Mouse (Mus musculus): ENCODE results near the gene Rpl9-ps1. TPM values are rescaled to one million over a fixed set of nuclear protein-coding genes. Genes with fewer than 3 reads are reported as not detected.

Gene Rpl9-ps1
- polyA plus RNA-seq, 1 experiment, result not detected

DNA sequence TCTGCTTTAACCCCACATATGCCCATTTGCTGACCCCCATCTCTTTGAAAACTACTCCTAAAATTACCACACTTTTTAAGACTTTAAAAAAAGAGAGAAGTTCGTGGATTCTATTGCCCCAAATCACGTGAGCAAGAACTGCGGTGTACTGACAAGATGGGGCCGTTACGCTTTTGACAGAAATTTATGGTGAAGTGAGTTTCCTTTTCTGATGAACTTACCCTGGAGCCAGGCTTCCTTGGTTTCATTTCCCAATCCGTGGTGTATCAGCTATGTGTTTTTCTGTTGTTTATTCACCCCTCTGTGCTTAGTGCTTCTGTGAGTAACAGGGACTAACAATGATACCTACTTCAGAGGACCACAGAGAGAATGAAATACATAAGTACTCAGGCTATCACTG is 13.4 kb upstream of the Rpl9-ps1 start:
- WGBS, result 12% methylated on average over 6 of the region's 6 CpGs
- no peak for DNase-seq

DNA sequence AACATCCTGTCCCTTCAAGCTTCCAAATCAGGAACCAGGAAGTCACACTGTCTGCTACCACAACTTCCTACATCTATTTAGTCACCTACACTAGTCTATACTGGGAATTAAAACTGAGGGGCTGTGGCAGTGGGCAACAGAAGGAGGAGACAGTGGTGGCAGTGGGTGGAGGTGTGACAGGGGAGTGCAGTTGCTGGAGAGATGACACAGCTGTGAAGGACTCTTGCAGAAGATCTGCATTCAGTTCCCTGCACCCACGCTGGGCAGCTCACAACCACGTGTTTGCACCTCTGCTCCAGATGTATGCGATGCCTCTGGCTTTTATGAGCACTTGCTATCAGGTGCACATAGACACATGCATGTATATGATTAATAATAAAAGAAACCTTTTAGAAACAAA is 12.1 kb upstream of the Rpl9-ps1 start:
- no peak overlapping the region for H3K4me3 ChIP-seq (ENCODE audit: control insufficient read depth, insufficient read depth, low read length)
- DNase-seq, result no peak
- no peaks in the 10 kb centered on the region for H3K36me3 ChIP-seq (ENCODE audit: control insufficient read depth, insufficient read depth, low read length)
- no peak overlapping the region for H3K27ac ChIP-seq (ENCODE audit: control insufficient read depth, insufficient read depth, low read length)
- no peaks in the 10 kb centered on the region for H3K27me3 ChIP-seq (ENCODE audit: control insufficient read depth, insufficient read depth, low read length)
- peaks cover 12% of the 10 kb centered on the region for H3K4me1 ChIP-seq (replicated peaks; ENCODE audit: control insufficient read depth, insufficient read depth, low read length)
- TF ChIP-seq POLR2A (IDR thresholded peaks at IDR 0.05; ENCODE audit: control insufficient read depth, extremely low read depth, insufficient read depth, low read length, poor library complexity) (no peak), CTCF (IDR thresholded peaks at IDR 0.05; ENCODE audit: borderline replicate concordance, control insufficient read depth, extremely low read depth, insufficient read depth, low read length, poor library complexity) (no peak)
- 36% methylated on average over 3 of the region's 3 CpGs for WGBS

More for the DNA sequence above, 13.4 kb upstream of the Rpl9-ps1 start:
- no peaks in the 10 kb centered on the region for H3K27me3 ChIP-seq (ENCODE audit: control insufficient read depth, insufficient read depth, low read length)
- no peaks in the 10 kb centered on the region for H3K36me3 ChIP-seq (ENCODE audit: control insufficient read depth, insufficient read depth, low read length)
- no peak for TF ChIP-seq CTCF (IDR thresholded peaks at IDR 0.05; ENCODE audit: borderline replicate concordance, control insufficient read depth, extremely low read depth, insufficient read depth, low read length, poor library complexity)
- TF ChIP-seq POLR2A (IDR thresholded peaks at IDR 0.05; ENCODE audit: control insufficient read depth, extremely low read depth, insufficient read depth, low read length, poor library complexity), result no peak
- H3K4me3 ChIP-seq (ENCODE audit: control insufficient read depth, insufficient read depth, low read length), result no peak overlapping the region
- no peak overlapping the region for H3K27ac ChIP-seq (ENCODE audit: control insufficient read depth, insufficient read depth, low read length)
- H3K4me1 ChIP-seq (replicated peaks; ENCODE audit: control insufficient read depth, insufficient read depth, low read length), result peaks cover 16% of the 10 kb centered on the region

DNA sequence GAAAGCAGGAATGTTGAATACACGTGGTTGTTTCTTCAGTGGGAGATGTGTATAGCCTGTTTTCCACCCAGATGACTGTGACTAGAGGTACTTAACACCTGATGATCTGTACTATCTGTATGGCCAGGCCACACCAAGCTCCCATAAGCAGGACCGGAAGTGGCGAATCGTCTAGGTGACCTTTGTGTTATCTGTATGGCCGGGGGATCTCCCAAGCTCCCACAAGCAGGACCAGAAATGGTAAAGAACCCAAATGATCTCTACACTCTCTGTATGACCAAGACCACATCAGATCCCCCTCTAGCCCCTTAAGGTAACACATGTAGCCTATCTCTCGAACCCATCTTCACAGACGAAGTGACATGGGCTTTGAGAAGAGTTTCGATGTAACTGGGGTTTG is 9.2 kb upstream of the Rpl9-ps1 start:
- 91% methylated on average over 8 of the region's 8 CpGs for WGBS
- Histone ChIP-seq H3K27me3 (ENCODE audit: control insufficient read depth, insufficient read depth, low read length) (no peaks in the 10 kb centered on the region), H3K36me3 (ENCODE audit: control insufficient read depth, insufficient read depth, low read length) (no peaks in the 10 kb centered on the region), H3K27ac (ENCODE audit: control insufficient read depth, insufficient read depth, low read length) (no peak overlapping the region), H3K4me3 (ENCODE audit: control insufficient read depth, insufficient read depth, low read length) (no peak overlapping the region), H3K4me1 (replicated peaks; ENCODE audit: control insufficient read depth, insufficient read depth, low read length) (peaks cover 6% of the 10 kb centered on the region)
- no peak for TF ChIP-seq CTCF (IDR thresholded peaks at IDR 0.05; ENCODE audit: borderline replicate concordance, control insufficient read depth, extremely low read depth, insufficient read depth, low read length, poor library complexity)
- TF ChIP-seq POLR2A (IDR thresholded peaks at IDR 0.05; ENCODE audit: control insufficient read depth, extremely low read depth, insufficient read depth, low read length, poor library complexity), result no peak
- DNase-seq, result no peak

DNA sequence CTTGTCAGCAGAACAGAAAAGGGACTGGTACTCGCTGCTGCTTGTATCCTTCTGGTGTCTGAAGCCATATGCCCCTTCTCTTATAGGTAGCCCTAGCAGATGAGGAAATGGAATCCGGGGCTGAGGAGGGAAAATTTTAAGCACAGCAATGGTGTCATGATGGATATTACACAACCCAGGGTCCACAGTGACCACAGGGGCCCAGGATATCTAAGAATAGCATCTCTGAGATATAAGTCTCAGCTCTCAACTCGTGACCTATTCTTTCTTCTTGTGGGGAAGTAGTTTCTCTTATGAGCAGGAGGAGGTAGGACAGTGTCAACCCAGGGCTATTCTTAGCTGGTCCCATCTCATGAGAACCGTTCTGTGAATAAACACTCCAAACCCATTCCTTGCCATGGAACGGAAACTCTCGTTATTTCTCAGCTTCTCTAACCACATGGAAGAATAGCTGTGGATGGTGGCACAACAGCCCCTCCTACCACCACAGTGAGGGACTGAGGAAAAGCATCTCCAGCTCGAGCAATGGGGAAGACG is 4.0 kb upstream of the Rpl9-ps1 start, which contains the start of gene Ccl3:
Ccl3 (minus strand) TSS at position 51 of the 537 bp plus-strand sequence.
- TF ChIP-seq CTCF (IDR thresholded peaks at IDR 0.05; ENCODE audit: borderline replicate concordance, control insufficient read depth, extremely low read depth, insufficient read depth, low read length, poor library complexity), result no peak
- DNase-seq, result no peak
- Histone ChIP-seq H3K4me3 (ENCODE audit: control insufficient read depth, insufficient read depth, low read length) (no peak within 1 kb of the TSS), H3K36me3 (ENCODE audit: control insufficient read depth, insufficient read depth, low read length) (no peaks in the 10 kb centered on the region), H3K4me1 (replicated peaks; ENCODE audit: control insufficient read depth, insufficient read depth, low read length) (peaks cover 6% of the 10 kb centered on the region), H3K27me3 (ENCODE audit: control insufficient read depth, insufficient read depth, low read length) (no peaks in the 10 kb centered on the region), H3K27ac (ENCODE audit: control insufficient read depth, insufficient read depth, low read length) (no peak within 1 kb of the TSS)
- 21% methylated on average over 8 of the region's 8 CpGs for WGBS

DNA sequence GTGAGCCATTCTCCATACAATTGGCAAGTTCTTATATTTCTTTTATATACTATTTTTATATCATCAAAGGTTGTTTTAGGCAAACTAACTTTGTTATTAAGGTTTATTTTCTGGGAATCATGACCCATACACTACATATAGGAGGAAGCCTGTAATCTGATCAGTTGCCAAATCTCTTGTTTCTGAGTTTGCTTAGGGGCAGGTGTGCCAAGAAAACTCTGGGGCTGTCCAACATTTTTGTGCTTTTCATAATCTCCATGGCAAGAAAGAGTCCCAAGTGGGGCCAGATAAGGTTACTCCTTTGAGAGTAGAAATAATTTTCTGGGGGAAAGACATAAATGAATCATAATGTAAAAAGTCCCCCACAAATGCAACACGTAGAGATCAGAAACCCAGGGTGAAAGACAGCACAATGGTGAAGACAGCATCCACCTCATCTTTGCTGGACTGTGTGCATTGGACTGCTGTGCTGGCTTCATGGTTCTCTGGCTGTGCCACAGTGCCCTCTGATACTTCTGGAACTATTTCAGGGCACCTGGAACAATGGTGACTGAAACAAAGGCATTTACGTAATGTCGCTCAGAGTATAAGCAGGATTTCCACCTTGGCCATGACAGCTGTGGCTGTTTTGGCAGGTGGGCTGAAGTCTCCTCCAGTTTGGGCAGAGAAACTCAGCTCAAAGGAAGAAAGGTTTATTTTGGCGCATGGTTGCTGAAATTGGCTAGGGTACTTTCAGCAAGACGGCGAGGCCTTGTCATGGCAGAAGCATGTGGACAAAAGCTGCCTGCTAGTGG is 1.1 kb upstream of the Rpl9-ps1 start:
- Histone ChIP-seq H3K4me1 (replicated peaks; ENCODE audit: control insufficient read depth, insufficient read depth, low read length) (peaks cover 6% of the 10 kb centered on the region), H3K27ac (ENCODE audit: control insufficient read depth, insufficient read depth, low read length) (no peak overlapping the region), H3K27me3 (ENCODE audit: control insufficient read depth, insufficient read depth, low read length) (no peaks in the 10 kb centered on the region), H3K4me3 (ENCODE audit: control insufficient read depth, insufficient read depth, low read length) (no peak overlapping the region), H3K36me3 (ENCODE audit: control insufficient read depth, insufficient read depth, low read length) (no peaks in the 10 kb centered on the region)
- 96% methylated on average over 6 of the region's 6 CpGs for WGBS
- TF ChIP-seq CTCF (IDR thresholded peaks at IDR 0.05; ENCODE audit: borderline replicate concordance, control insufficient read depth, extremely low read depth, insufficient read depth, low read length, poor library complexity), result no peak
- TF ChIP-seq POLR2A (IDR thresholded peaks at IDR 0.05; ENCODE audit: control insufficient read depth, extremely low read depth, insufficient read depth, low read length, poor library complexity), result no peak
- no peak for DNase-seq

DNA sequence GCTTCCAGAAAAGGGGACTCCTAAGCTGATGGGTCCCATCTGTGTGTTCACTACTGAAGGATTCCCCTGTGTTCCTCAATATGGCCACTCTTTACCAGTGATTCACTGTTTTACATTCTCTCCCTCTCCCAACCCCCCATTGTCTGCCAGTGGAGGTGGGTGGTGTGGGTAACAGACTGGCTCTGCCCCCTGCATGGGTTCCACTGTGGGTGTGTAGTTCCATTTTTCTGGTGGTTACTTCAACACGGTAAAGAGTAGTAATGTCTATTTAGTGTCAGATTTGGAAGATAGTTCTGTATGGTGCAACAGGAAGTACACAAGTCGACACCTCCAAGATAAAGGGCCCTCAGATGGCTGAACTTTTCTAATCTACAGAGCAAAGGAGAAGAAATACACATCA is 4.2 kb downstream of the Rpl9-ps1 start:
- no peak for DNase-seq
- peak overlapping the region; percentile 75 for H3K27ac ChIP-seq (ENCODE audit: control insufficient read depth, insufficient read depth, low read length)
- peaks cover 15% of the 10 kb centered on the region for H3K4me1 ChIP-seq (replicated peaks; ENCODE audit: control insufficient read depth, insufficient read depth, low read length)
- no peaks in the 10 kb centered on the region for H3K27me3 ChIP-seq (ENCODE audit: control insufficient read depth, insufficient read depth, low read length)
- no peaks in the 10 kb centered on the region for H3K36me3 ChIP-seq (ENCODE audit: control insufficient read depth, insufficient read depth, low read length)
- TF ChIP-seq CTCF (IDR thresholded peaks at IDR 0.05; ENCODE audit: borderline replicate concordance, control insufficient read depth, extremely low read depth, insufficient read depth, low read length, poor library complexity) (no peak), POLR2A (IDR thresholded peaks at IDR 0.05; ENCODE audit: control insufficient read depth, extremely low read depth, insufficient read depth, low read length, poor library complexity) (no peak)
- WGBS, result 4% methylated on average over 2 of the region's 2 CpGs
- no peak overlapping the region for H3K4me3 ChIP-seq (ENCODE audit: control insufficient read depth, insufficient read depth, low read length)
